Mouse (Mus musculus): ENCODE results near the gene Gm47841. TPM values are rescaled to one million over a fixed set of nuclear protein-coding genes. Genes with fewer than 3 reads are reported as not detected.

Gene Gm47841
- total and polyA plus RNA-seq, 3 experiments, result not detected

- no peak for TF ChIP-seq RAD21 (IDR thresholded peaks at IDR 0.05; ENCODE audit: low read depth, low read length)
- TF ChIP-seq CHD1 (IDR thresholded peaks at IDR 0.05; ENCODE audit: low read depth, low read length), result no peak
- TF ChIP-seq ETS1 (IDR thresholded peaks at IDR 0.05; ENCODE audit: low read depth, low read length), result no peak
- TF ChIP-seq MEF2A (IDR thresholded peaks at IDR 0.05; ENCODE audit: extremely low read depth, insufficient replicate concordance, low read depth, low read length, poor library complexity, severe bottlenecking), result no peak
- no peak for TF ChIP-seq GATA1 (IDR thresholded peaks at IDR 0.05; ENCODE audit: low read depth, low read length)
- TF ChIP-seq TBP (IDR thresholded peaks at IDR 0.05; ENCODE audit: low read depth, low read length), result no peak
- no peak for TF ChIP-seq MYC (IDR thresholded peaks at IDR 0.05; ENCODE audit: low read depth, low read length)
- TF ChIP-seq E2F4 (IDR thresholded peaks at IDR 0.05; ENCODE audit: borderline replicate concordance, low read depth, low read length), result no peak
- no peak for TF ChIP-seq SMC3 (IDR thresholded peaks at IDR 0.05; ENCODE audit: low read depth, low read length)
- no peak for TF ChIP-seq ZC3H11A (IDR thresholded peaks at IDR 0.05; ENCODE audit: low read depth, low read length)
- TF ChIP-seq EP300 (IDR thresholded peaks at IDR 0.05; ENCODE audit: low read depth in 1 of 2, low read length in 2 of 2), result no peak
- TF ChIP-seq NELFE (IDR thresholded peaks at IDR 0.05; ENCODE audit: low read depth, low read length), result no peak
- no peak for TF ChIP-seq USF1 (IDR thresholded peaks at IDR 0.05; ENCODE audit: low read depth, low read length)
- TF ChIP-seq ZKSCAN1 (IDR thresholded peaks at IDR 0.05; ENCODE audit: low read depth, low read length), result no peak
- no peak for TF ChIP-seq ELF1 (IDR thresholded peaks at IDR 0.05; ENCODE audit: low read depth, low read length)
- no peak for TF ChIP-seq BHLHE40 (IDR thresholded peaks at IDR 0.05; ENCODE audit: borderline replicate concordance, low read depth, low read length)
- H3K36me3 ChIP-seq (ENCODE audit: control insufficient read depth in 1 of 2, insufficient read depth in 2 of 2, low read length in 2 of 2), result no peaks in the 10 kb centered on the region
- no peaks in the 10 kb centered on the region for H3K9me3 ChIP-seq (replicated peaks; ENCODE audit: insufficient read depth, low read length)
- H3K9ac ChIP-seq (ENCODE audit: control insufficient read depth, low read depth, low read length, poor library complexity, severe bottlenecking), result no peak overlapping the region
- H3K79me2 ChIP-seq (ENCODE audit: control insufficient read depth, insufficient read depth, low read length, poor library complexity), result no peaks in the 10 kb centered on the region
- DNase-seq (ENCODE audit: low read depth, low spot score), result no peak
- no peaks in the 10 kb centered on the region for H3K4me1 ChIP-seq (ENCODE audit: control insufficient read depth in 1 of 2, insufficient read depth in 2 of 2, low read length in 2 of 2)
- H3K27ac ChIP-seq (ENCODE audit: control insufficient read depth, low read depth, low read length), result no peak overlapping the region
- H3K4me3 ChIP-seq (ENCODE audit: control insufficient read depth in 1 of 2, insufficient read depth in 1 of 2, low read depth in 2 of 2, low read length in 2 of 2), result no peak overlapping the region
- peaks cover 8 to 24% of the 10 kb centered on the region in 2 experiments for H3K27me3 ChIP-seq (ENCODE audit: control insufficient read depth in 1 of 2, insufficient read depth in 2 of 2, low read length in 2 of 2)
Observed at GRCm38 (mm10) chr15:101069641-101070190, 22.5 kb upstream of the Gm47841 start.

- no peak for DNase-seq (ENCODE audit: low read depth, low spot score)
- no peak for TF ChIP-seq GABPA (IDR thresholded peaks at IDR 0.05; ENCODE audit: low read depth, low read length)
- TF ChIP-seq POLR2AphosphoS2 (IDR thresholded peaks at IDR 0.05; ENCODE audit: low read length), result no peak
- no peak for TF ChIP-seq MYC (IDR thresholded peaks at IDR 0.05; ENCODE audit: low read depth, low read length)
- TF ChIP-seq MAZ (IDR thresholded peaks at IDR 0.05; ENCODE audit: low read depth, low read length), result no peak
- TF ChIP-seq CHD1 (IDR thresholded peaks at IDR 0.05; ENCODE audit: low read depth, low read length), result no peak
- no peak for TF ChIP-seq POLR2AphosphoS5 (IDR thresholded peaks at IDR 0.05; ENCODE audit: borderline replicate concordance, low read depth, low read length)
- TF ChIP-seq JUND (IDR thresholded peaks at IDR 0.05; ENCODE audit: low read depth, low read length), result no peak
- TF ChIP-seq BHLHE40 (IDR thresholded peaks at IDR 0.05; ENCODE audit: borderline replicate concordance, low read depth, low read length), result no peak
- TF ChIP-seq ZNF384 (IDR thresholded peaks at IDR 0.05; ENCODE audit: low read depth, low read length), result no peak
- TF ChIP-seq SIN3A (IDR thresholded peaks at IDR 0.05; ENCODE audit: low read length), result no peak
- TF ChIP-seq ELF1 (IDR thresholded peaks at IDR 0.05; ENCODE audit: low read depth, low read length), result no peak
- no peak for TF ChIP-seq KAT2A (conservative IDR thresholded peaks at IDR 0.05; ENCODE audit: low read depth, low read length)
- TF ChIP-seq ZMIZ1 (IDR thresholded peaks at IDR 0.05; ENCODE audit: low read depth, low read length), result no peak
- no peak for TF ChIP-seq MAFK (IDR thresholded peaks at IDR 0.05; ENCODE audit: borderline replicate concordance, low read depth, low read length)
- Histone ChIP-seq H3K9ac (ENCODE audit: control insufficient read depth, low read depth, low read length, poor library complexity, severe bottlenecking) (no peak overlapping the region), H3K27me3 (ENCODE audit: control insufficient read depth in 1 of 2, insufficient read depth in 2 of 2, low read length in 2 of 2) (peaks cover 8 to 20% of the 10 kb centered on the region in 2 experiments), H3K9me3 (replicated peaks; ENCODE audit: insufficient read depth, low read length) (no peaks in the 10 kb centered on the region), H3K36me3 (ENCODE audit: control insufficient read depth in 1 of 2, insufficient read depth in 2 of 2, low read length in 2 of 2) (no peaks in the 10 kb centered on the region), H3K4me1 (ENCODE audit: control insufficient read depth in 1 of 2, insufficient read depth in 2 of 2, low read length in 2 of 2) (no peaks in the 10 kb centered on the region), H3K27ac (ENCODE audit: control insufficient read depth, low read depth, low read length) (no peak overlapping the region), H3K4me3 (ENCODE audit: control insufficient read depth in 1 of 2, insufficient read depth in 1 of 2, low read depth in 2 of 2, low read length in 2 of 2) (no peak overlapping the region), H3K79me2 (ENCODE audit: control insufficient read depth, insufficient read depth, low read length, poor library complexity) (no peaks in the 10 kb centered on the region)
Observed at GRCm38 (mm10) chr15:101068671-101069070, 21.5 kb upstream of the Gm47841 start.
